Mouse (Mus musculus) left cerebral cortex, postnatal 25 days (tissue): ENCODE measurements around the gene Arhgap23. TPM values are rescaled to one million over a fixed set of nuclear protein-coding genes. Genes with fewer than 3 reads are reported as not detected.

Experiments
- DNase-seq, 2 experiments: peaks; one replicate each; pipeline ENCODE4 v3.0.0; 2022; ENCODE audit warnings: low spot score in 2 of 2, mixed read lengths in 1 of 2
- intact Hi-C: fragments of 180-260 bp; cut with DNase I; formaldehyde crosslinking; loops from one replicate; pipeline ENCODE4 v1.15.1; 2025
- total RNA-seq, 2 experiments: library from RNA; stranded (reverse); gene quantifications; 2 replicates each; pipeline ENCODE4 v1.2.3; 2021

Gene Arhgap23
- total RNA-seq, 2 experiments from 2014 or later: 63.8 to 66.5 TPM

DNA sequence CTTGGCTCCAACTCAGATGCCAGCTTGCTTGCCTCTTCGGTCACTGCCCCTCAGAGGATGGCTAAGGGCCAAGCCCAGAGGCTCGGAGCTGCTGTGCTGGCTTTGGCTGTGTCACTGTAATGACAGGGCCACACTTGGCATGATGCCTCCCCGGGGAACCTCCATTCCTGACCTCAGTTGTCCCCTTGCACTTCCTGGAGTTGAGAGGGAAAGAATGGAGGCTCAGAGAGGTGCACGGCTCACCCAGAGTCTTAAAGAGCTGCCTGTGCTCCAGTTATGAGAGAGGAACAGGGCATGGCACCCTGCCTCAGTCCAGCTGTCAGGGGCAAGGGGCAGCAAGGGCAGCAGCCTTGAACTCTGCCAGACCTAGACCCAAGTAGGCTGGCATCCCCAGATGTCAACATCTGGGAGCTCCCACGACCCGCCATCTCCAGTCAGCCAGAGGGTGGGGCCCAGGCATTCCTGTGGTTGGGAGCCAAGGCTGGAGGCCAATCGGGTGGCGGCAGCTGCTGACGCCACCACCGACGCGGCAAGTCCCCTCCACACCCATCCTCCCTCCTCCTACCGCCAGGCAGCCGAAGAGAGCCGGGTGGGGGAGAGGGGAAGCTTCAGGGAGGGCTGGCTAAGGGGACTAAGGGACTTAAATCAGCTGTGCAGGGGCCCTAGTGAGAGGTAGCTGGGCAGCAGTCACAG, 34.4 kb downstream of the Arhgap23 start:
- intact Hi-C loops: no loop called here
- peak; percentile 76 to 87 for DNase-seq

DNA sequence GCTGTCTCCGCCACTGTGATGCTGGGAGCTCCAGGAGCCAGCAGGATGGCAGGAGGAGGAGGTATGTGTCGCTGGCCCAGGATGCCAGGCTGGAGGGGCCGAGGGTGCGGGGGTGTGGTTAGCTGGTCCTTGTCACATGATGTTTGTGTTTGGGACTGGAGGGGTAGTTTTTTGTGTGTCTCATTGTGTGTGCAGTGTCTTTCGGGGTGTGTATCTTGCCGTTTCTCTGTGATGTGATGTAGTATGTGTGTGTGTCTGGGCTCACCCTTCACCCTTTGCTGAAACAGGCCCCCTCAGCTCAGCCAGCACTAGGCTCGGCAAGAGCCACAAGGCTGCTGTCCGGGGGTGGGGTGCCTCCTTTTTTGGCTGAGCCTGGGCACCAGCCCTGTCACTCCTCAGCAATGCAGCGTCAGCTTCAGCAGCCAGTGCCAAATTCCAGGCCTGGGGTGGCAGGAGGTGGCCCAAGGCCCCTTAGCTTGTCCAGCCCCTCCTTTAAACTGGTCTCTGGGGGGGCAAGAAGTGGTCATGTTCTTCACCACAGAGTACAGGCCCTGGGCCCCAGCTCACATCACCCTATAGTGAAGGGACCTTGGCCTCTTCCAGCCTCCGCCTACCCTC, 35.1 kb downstream of the Arhgap23 start:
- intact Hi-C loops: no loop called here
- DNase-seq: peak in 1 of 2 experiments; percentile 74

DNA sequence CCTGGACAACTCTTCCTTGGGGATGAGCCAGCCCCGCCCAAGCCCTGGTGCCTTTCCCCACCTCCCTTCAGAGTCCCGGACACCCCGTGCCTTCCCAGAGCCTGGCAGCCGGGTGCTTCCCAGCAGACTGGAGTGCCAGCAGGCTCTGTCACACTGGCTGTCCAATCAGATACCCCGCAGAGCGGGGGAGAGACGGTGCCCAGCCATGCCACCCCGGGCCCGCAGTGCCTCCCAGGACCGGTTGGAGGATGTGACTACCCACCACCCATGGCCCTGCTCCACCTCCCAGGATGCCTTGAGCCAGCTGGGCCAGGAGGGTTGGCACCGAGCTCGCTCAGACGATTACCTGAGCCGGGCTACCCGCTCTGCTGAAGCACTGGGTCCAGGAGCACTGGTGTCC, 36.3 kb downstream of the Arhgap23 start:
- DNase-seq: no peak
- intact Hi-C loops: no loop called here

DNA sequence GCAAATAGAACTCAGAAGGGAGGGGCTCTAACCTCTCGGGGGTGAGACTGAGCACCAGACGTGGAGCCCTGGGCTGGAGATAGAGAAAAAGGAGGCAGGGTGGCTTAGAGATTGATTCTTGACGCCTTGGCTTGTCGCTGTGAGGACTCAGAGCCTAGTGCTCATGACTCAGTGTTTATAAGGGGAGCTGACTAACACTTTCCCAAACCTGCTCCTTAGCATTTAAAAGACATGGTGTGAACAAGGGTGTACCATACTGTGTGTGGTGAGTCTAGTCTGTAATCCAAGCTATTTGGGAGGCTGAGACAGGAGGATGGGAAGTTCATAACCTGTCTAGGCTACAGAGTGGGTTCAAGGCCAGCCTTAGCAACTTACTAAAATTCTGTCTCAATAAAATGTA, 41.8 kb downstream of the Arhgap23 start:
- intact Hi-C loops: no loop called here
- DNase-seq: peak in 1 of 2 experiments; percentile 62

DNA sequence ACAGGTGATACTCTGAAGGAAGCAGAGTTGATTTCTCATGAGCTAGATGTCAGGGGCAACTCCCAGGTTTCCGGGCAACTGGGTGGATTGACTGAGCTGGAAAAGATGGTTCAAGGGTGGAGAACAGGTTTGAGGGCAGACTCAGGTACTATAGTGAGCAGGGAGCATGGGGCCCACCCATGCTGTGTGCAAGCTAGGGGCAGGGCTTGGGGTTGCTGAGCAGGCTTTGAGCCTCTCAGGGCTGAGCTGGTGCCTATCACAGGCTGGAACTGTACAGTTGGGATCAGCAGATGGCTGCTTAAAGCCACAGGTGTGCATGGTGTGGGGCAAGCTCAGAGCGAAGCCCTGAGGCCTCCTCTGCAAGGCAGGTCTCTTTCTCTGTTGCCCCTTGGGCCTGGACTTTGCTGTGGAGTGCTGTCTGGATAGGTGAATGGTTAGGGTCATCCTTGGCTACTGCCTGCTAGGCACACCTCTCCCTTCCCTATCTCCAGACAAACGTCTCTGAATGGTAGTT, 46.0 kb downstream of the Arhgap23 start:
- intact Hi-C loops: no loop called here
- DNase-seq: no peak

DNA sequence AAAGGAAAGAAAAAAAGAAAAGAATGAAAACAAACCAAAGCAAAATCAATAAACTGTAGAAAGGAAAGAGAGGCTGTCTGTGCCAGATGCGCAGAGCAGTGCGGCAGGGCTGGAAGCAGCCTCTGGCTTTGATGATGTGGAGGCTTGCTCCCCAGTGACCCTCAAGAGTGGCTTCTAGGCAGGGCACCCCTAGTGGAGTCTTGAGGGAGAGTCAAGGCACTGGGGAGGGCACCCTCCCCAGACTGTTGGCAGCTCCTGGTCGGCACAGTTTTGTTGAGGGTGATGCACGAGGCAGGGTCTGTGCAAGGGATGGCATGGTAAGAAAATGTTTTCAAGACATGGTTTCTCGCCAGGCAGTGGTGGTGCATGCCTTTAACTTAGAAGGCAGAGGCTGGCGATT, 47.2 kb downstream of the Arhgap23 start:
- intact Hi-C loops: no loop called here
- DNase-seq: no peak

DNA sequence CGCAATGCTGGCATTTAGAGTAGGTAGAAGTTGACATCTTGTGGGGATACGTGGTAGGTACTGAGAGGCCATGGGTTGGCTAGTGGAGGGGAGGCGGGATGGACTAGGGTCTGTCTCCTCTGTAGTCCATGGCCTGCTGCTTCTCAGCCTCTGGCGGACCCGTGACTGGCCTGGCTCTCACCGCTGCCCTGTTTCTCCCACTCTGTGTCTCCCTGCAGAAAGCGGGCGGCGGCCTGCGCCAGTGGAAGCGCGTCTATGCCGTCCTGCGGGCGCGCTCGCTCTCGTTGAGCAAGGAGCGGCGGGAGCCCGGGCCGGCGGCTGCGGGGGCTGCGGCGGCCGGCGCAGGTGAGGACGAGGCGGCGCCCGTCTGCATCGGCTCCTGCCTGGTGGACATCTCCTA, 47.8 kb downstream of the Arhgap23 start:
- intact Hi-C loops: no loop called here
- no peak for DNase-seq

DNA sequence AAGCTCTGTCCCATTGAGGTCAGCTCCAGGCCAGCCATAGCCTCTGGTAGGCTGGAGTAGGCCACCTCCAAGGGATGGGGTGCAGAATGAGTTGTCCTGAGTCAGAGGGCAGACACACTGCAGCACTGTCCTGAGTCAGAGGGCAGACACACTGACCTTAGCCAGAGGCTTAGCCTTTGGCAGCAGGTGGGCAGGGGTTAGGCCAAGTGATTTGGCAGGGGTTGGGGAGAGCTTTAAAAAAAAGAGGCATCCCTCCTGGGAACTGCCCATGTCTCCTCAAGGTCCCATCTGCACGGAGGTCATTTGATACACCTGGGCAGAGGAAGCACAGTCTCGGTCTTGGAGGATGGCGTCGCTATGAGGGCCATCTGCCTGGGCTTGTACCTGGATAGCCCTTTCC, 48.7 kb downstream of the Arhgap23 start:
- DNase-seq: no peak
- intact Hi-C loops: no loop called here

DNA sequence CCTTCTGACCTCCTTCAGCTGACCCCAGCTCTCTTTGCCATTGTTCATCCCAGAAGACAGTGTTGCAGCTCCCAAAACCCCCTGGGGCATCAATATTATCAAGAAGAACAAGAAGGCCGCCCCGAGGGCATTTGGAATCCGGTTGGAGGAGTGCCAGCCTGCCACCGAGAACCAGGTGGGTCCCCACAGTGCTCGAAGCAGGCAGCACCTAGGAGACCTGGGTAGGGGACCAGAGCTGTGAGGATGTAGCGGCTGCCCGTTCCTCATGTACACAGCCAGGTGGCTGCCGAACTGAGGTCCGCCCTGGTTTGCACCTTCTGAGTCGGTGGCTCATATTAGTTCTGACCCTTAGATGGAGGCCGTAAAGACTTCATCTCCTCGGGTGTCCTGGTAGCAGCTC, 50.6 kb downstream of the Arhgap23 start:
- intact Hi-C loops: no loop called here
- DNase-seq: no peak

DNA sequence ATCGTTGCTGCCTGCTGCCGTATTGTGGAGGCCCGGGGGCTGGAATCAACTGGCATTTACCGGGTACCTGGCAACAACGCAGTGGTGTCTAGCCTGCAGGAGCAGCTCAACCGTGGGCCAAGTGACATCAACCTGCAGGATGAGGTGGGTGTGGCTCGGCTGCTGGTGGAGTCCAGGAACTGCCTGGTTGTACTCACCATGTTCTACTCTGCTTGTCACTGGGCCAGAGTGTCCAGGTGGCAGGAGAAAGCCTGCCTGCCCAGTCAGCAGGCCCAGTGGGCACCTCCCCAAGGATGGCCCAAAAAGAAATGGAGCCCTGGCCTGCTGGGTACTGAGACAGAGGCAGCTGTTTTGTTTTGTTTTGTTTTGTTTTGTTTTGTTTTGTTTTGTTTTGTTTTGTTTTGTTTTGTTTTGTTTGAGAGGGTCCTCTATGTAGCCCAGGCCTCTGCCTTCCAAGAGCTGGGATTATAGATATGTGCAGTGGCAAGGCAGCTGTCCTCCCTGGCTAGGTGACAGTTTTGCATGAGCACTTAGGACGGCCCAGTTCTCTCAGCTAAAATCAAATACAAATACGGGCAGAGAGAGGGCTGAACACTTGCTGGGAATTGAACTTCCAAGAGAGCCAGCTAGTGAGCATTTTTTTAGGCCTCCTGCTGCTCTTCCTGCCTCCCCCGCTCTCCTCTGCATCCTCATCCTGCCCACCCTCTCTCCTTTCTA, 51.3 kb downstream of the Arhgap23 start:
- intact Hi-C loops: no loop called here
- peak in 1 of 2 experiments; percentile 44 for DNase-seq

DNA sequence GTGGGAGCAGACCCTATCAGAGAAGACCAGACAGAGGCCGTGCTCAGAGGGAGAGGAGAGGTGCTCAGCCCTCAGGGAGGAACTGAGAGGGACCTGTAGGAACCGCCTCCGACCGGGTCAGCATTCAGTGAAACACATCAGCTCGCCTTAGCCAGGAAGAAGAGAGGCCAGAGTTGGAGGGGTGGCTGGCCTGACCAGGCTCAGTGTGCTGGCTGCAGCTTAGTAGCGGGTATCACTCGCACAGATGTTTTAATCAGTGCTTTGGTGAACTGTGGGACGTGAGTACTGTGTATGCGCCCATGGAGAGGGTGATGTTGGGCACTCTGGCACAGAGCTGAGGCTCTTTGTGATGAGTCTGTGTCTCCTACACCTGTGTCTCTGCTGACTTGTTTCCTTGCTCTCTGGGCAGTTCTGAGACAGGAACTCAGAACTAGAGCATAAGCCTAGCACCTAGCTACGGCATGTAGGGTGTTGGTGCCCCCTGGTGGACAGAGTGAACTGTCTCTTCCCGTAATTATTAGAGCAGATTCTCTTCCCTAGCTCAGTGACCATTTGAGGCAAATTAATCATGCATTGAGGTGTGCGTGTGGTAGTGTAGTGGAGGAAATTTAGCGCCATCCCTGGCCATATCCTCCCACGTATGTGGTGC, 53.4 kb downstream of the Arhgap23 start:
- intact Hi-C loops: loop anchor here (2.0 kb wide), 2 partner anchors 36 to 60 kb away; no protein-coding TSS in a partner anchor
- DNase-seq: peak; percentile 79 to 84

DNA sequence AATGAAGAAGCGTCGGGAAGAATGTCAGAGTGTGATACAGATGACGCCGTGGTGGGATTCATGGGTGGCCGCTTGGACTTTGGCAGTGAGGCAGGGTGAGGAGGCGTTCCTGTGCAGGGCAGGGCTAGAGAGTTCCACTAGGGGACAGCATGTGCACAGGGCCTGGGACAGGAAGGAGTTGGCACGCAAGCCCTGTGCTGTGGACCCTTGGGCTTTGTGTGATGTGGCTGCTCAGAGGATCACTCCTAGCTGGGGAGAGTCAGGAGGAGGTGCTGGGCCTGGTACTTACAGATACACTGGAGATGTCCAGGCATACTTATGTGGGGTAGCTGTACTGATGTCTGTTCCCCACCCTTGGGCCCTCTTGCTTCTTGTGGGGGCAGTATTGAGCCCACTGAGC, 54.5 kb downstream of the Arhgap23 start:
- no peak for DNase-seq

DNA sequence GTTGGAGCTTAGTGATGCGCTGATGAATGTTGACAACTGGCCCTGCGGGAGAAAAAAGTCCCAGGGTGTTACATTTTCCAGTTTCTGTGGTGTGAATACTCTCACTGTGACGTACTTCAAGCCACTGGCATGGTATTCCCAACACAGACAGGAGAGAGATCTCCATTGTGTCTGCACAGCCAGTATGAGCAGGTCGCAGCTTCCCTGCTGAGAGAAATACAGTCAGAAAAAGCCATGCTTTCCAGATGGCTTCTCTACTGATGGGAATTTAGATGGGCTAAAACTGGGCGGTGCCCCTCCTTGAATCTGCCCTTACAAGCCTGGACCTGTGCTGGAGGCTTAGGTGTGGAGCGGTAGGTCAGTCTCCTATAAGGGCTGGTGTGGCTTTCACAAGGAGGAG, 55.9 kb downstream of the Arhgap23 start:
- intact Hi-C loops: no loop called here
- DNase-seq: no peak

More for the DNA sequence above, 54.5 kb downstream of the Arhgap23 start:
- intact Hi-C loops: loop anchor here (2.0 kb wide), 2 partner anchors 37 to 61 kb away; no protein-coding TSS in a partner anchor

DNA sequence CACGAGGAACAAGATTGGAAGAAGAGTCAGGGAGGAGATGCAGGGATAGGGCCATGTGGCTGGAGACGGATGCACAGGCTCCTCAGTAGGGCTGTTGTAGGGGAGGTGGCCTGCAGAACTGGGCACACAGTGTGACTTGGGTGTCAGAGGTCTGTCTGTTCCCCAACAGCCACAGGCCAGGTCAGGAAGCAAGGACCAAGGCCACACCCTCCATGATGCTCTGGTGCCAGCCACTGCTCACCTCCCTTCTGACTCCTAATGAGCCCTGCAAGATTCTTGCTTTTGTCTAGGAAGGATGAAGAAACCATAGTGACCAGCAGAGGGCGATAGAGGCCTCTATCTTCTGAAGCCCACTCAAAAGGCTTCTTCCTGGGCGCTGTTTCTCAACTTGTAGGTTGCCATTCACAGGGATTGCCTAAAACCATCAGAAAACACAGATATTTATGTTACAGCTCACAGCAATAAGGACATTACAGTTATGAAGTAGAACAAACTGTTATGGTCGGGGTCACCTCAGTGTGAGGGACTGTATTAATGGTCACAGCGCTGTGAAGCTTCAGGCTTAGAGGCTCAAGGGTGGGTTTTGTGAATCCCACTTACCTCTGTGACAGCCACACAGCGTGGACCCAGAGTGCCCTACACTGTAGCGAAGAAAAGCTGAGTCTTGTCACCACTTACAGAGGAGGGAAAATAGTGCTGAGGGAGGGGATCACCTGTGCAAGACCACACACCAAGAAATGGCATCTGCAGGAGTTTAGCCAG, 61.2 kb downstream of the Arhgap23 start:
- intact Hi-C loops: loop anchor here (1.0 to 5.0 kb wide), 2 partner anchors 124 to 146 kb away; partner anchors contain the start of gene Gpr179
- peak; percentile 75 to 80 for DNase-seq

DNA sequence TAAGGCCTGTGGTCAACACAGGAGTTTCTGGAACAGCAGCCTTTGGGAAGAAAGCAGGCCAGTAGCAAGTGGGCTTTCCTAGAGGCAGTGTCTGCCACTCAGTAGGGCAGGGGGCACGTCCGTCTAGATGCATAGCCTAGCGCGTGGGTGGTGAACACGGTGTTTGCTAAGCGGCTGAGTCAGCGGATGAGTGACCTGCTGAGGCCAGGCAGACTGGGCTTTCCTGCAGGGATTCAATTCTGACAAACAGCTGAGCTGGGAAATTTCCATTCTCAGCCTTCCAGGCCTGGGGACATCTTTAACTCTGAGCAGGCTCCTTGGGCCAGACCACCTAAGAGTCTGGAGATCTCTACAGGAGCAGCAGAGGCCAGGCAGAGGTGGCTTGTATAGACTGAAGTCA, 62.1 kb downstream of the Arhgap23 start:
- DNase-seq: no peak
- intact Hi-C loops: loop anchor here (5.0 kb wide), 1 partner anchor 125 kb away; the partner anchor contains the start of gene Gpr179

DNA sequence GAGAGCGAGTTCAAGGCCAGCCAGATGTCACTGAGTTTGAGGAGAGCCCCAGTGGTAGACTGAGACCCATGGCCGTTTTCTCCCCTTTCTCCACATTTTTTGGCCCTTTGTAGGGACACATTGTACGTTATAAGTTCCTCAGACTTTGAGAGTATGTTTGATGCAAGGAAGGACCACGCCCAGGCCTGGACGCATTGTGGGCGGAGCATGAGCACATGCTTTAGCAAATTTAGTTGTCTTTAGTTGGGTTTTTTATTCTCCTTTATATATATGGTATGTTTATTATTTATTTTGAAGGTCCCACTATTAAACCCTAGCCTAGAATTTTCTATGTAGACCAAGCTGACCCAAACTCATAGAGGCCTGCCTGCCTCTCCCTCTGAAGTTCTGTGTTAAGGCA, 63.0 kb downstream of the Arhgap23 start:
- no peak for DNase-seq
- intact Hi-C loops: loop anchor here (5.0 kb wide), 1 partner anchor 126 kb away; the partner anchor contains the start of gene Gpr179

DNA sequence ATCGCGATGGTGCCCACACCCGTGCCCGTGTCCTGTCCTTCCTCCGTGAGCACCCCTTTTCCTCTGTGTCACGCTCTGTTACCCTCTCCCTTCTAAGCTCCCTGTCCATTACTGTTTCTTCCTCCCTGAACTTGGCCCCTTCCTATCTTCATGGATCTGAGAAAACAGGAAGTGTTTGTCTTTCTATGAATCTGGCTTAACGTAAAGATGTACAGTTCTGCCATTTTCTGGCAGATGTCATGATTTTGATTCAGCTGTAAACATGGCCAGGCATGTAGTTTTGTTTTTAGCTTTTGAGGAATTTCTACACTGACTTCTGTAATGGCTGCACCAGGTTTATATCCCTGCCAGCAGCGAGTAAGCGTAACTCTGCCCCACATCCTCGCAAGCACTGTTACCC, 63.8 kb downstream of the Arhgap23 start:
- intact Hi-C loops: loop anchor here (5.0 kb wide), 1 partner anchor 127 kb away; the partner anchor contains the start of gene Gpr179
- DNase-seq: no peak

DNA sequence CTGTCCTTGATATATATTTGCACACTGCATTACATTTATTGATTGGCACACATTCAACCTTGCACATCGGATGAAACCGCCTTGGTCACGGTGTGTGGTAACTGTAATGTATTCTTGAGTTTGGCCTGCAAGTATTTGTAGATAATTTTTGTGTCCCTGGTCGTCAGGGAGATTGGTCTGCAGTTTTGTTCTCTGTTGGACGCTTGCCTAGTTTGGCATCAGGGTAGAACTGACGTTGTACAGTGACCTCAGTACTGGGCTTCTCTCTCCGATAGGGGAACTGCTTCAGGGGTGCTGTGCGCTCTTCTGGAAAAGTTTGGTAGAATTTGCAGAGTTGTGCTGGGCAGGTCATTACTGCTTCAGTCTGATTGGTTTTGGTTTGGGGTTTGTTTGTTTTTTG, 64.5 kb downstream of the Arhgap23 start:
- DNase-seq: no peak
- intact Hi-C loops: loop anchor here (5.0 kb wide), 1 partner anchor 128 kb away; the partner anchor contains the start of gene Gpr179

DNA sequence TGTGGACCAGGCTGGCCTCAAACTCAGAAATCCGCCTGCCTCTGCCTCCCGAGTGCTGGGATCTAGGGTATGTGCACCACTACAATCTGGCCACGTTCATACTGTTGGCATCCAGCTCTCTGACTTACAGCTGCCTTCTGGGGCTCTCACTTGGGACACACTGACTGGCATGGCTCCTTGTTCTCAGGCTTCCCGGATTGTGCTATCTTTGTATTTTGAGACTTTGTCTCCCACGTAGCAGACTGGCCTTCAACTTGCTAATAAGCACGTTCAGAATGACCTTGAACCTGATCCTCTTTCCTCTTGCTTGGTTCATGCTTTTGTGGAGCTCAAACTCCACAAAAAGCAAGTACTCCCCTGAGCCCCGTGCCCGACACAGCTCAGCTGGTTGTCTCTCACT, 70.3 kb downstream of the Arhgap23 start:
- intact Hi-C loops: no loop called here
- no peak for DNase-seq
